Mouse (Mus musculus) macrophage (primary cell): Measurements from ENCODE around the gene Gnpda2. TPM values are rescaled to one million over a fixed set of nuclear protein-coding genes. Genes with fewer than 3 reads are reported as not detected.

Experiments
- H3K27ac ChIP-seq: fragments of 350-480 bp; formaldehyde crosslinking; 2 replicates; pipeline ENCODE4 v1.9.0; 2021
- H3K36me3 ChIP-seq: fragments of 350-480 bp; formaldehyde crosslinking; 2 replicates; pipeline ENCODE4 v1.9.0; 2021; ENCODE audit errors: inconsistent target
- H3K4me3 ChIP-seq: fragments of 350-480 bp; formaldehyde crosslinking; 2 replicates; pipeline ENCODE4 v1.9.0; 2021; ENCODE audit errors: inconsistent target
- H3K79me2 ChIP-seq: fragments of 350-480 bp; formaldehyde crosslinking; 2 replicates; pipeline ENCODE4 v1.9.0; 2021; ENCODE audit errors: inconsistent target
- WGBS: methylation state at CpG from one replicate; pipeline ENCODE4 v1.1.7; 2026; ENCODE audit warnings: inconsistent platforms; ENCODE audit not compliant: missing documents; 5-methylcytosine and 5-hydroxymethylcytosine counted together
- polyA plus RNA-seq: library from polyadenylated mRNA; stranded (reverse); fragments of 250-400 nt; gene quantifications from 3 replicates; pipeline ENCODE4 v1.2.4, GENCODE M21; 2018; ENCODE audit warnings: inconsistent platforms
- total RNA-seq, 78 experiments: library from RNA; depleted of rRNA; stranded (reverse); fragments of 250-400 nt; gene quantifications; 1 replicate in 9 of 78; 2 replicates in 24 of 78; 3 replicates in 43 of 78; 4 replicates in 2 of 78; pipeline ENCODE4 v1.2.4; 2018; ENCODE audit warnings: inconsistent platforms in 56 of 78

Gnpda2 gene
- 10 to 100 TPM in 10 of 26 experiments, 1 to 10 TPM in 15, under 1 TPM in 1; 0.69 to 18.0 (median 8.0) TPM for total RNA-seq (2018; cell fraction: chromatin; rRNA removed)
- 10 to 100 TPM; 10.5 to 20.1 (median 15.8) TPM for total RNA-seq (2018; cell fraction: cytosol; rRNA removed)
- total RNA-seq (2018; cell fraction: nucleus; rRNA removed), result 10 to 100 TPM in 11 of 26 experiments, 1 to 10 TPM in 15; 3.1 to 18.9 (median 9.0) TPM
- polyA plus RNA-seq, result 15.6 to 28.8 TPM (median 18.8 TPM) in 3 replicates

GRCm38 (mm10) chr5:69591640-69592461 is at the start of gene Gnpda2:
Gene Gnpda2, minus strand, starts transcription at chr5:69592340.
- H3K79me2 ChIP-seq, result peaks cover 10% of the 10 kb centered on the region; the same call in 1 of the 2 replicates
- WGBS, result 4% methylated on average over 42 of the region's 42 CpGs
- peak within 1 kb of the TSS; percentile 65 for H3K4me3 ChIP-seq
- H3K27ac ChIP-seq, result no peak within 1 kb of the TSS
- no peaks in the 10 kb centered on the region for H3K36me3 ChIP-seq

- Histone ChIP-seq H3K4me3 (no peak overlapping the region), H3K79me2 (no peaks in the 10 kb centered on the region), H3K36me3 (no peaks in the 10 kb centered on the region), H3K27ac (no peak overlapping the region)
- WGBS, result 86% methylated on average over 4 of the region's 4 CpGs
Observed at GRCm38 (mm10) chr5:69634766-69635165, 42.6 kb upstream of the Gnpda2 start.

- Histone ChIP-seq H3K4me3 (no peak overlapping the region), H3K79me2 (no peaks in the 10 kb centered on the region), H3K36me3 (no peaks in the 10 kb centered on the region), H3K27ac (no peak overlapping the region)
- 90% methylated on average over 1 of the region's 1 CpGs for WGBS
Observed at GRCm38 (mm10) chr5:69620899-69621298, 28.8 kb upstream of the Gnpda2 start.

- no peak overlapping the region for H3K27ac ChIP-seq
- H3K36me3 ChIP-seq, result no peaks in the 10 kb centered on the region
- H3K4me3 ChIP-seq, result no peak overlapping the region
- H3K79me2 ChIP-seq, result no peaks in the 10 kb centered on the region
- WGBS, result 20% methylated on average over 4 of the region's 4 CpGs
Observed at GRCm38 (mm10) chr5:69613209-69613796, 21.2 kb upstream of the Gnpda2 start.

GRCm38 (mm10) chr5:69601027-69601426 is 8.9 kb upstream of the Gnpda2 start:
- Histone ChIP-seq H3K36me3 (no peaks in the 10 kb centered on the region), H3K79me2 (no peaks in the 10 kb centered on the region), H3K27ac (no peak overlapping the region), H3K4me3 (no peak overlapping the region)

GRCm38 (mm10) chr5:69557404-69557935 is 34.7 kb downstream of the Gnpda2 start:
- no peak overlapping the region for H3K27ac ChIP-seq
- H3K4me3 ChIP-seq, result peak overlapping the region; percentile 71
- H3K79me2 ChIP-seq, result peaks cover 12% of the 10 kb centered on the region; the same call in 1 of the 2 replicates
- WGBS, result 9% methylated on average over 16 of the region's 16 CpGs
- H3K36me3 ChIP-seq, result peaks cover 23% of the 10 kb centered on the region

GRCm38 (mm10) chr5:69556628-69557403 is 35.3 kb downstream of the Gnpda2 start, which contains the start of gene Guf1:
Gene Guf1, plus strand, starts transcription at chr5:69556923.
- peak within 1 kb of the TSS; percentile 71 for H3K4me3 ChIP-seq
- peaks cover 12% of the 10 kb centered on the region; the same call in 1 of the 2 replicates for H3K79me2 ChIP-seq
- H3K27ac ChIP-seq, result no peak within 1 kb of the TSS
- 0% methylated on average over 56 of the region's 72 CpGs for WGBS
- peaks cover 19% of the 10 kb centered on the region for H3K36me3 ChIP-seq

- H3K27ac ChIP-seq, result no peak within 1 kb of the TSS
- H3K79me2 ChIP-seq, result no peaks in the 10 kb centered on the region
- H3K4me3 ChIP-seq, result no peak within 1 kb of the TSS
- H3K36me3 ChIP-seq, result no peaks in the 10 kb centered on the region
- WGBS, result 64% methylated on average over 4 of the region's 4 CpGs
Observed at GRCm38 (mm10) chr5:69542489-69542888, 49.7 kb downstream of the Gnpda2 start, which contains the start of gene Yipf7. Gene Yipf7, minus strand, starts transcription at chr5:69542648.

GRCm38 (mm10) chr5:69541680-69542079 is 50.5 kb downstream of the Gnpda2 start:
- no peaks in the 10 kb centered on the region for H3K79me2 ChIP-seq
- H3K27ac ChIP-seq, result no peak overlapping the region
- no peak overlapping the region for H3K4me3 ChIP-seq
- 73% methylated on average over 1 of the region's 1 CpGs for WGBS
- no peaks in the 10 kb centered on the region for H3K36me3 ChIP-seq

GRCm38 (mm10) chr5:69523944-69524343 is 68.2 kb downstream of the Gnpda2 start:
- H3K36me3 ChIP-seq, result no peaks in the 10 kb centered on the region
- H3K4me3 ChIP-seq, result no peak overlapping the region
- no peaks in the 10 kb centered on the region for H3K79me2 ChIP-seq
- H3K27ac ChIP-seq, result no peak overlapping the region

Other genes starting within 250 kb of the Gnpda2 start
- 0.51 to 1.1 TPM in 2 of 3 replicates, not detected in the other for gene Yipf7, start 49.7 kb downstream of the Gnpda2 start, polyA plus RNA-seq
- gene Guf1, start 35.4 kb downstream of the Gnpda2 start, polyA plus RNA-seq, result 10.7 to 11.8 TPM (median 10.8 TPM) in 3 replicates